Mouse (Mus musculus): ENCODE measurements around the gene Mgat5b. TPM values are rescaled to one million over a fixed set of nuclear protein-coding genes. Genes with fewer than 3 reads are reported as not detected.

Mgat5b gene
- polyA plus RNA-seq, 1 experiment, result 6.4 TPM

DNA sequence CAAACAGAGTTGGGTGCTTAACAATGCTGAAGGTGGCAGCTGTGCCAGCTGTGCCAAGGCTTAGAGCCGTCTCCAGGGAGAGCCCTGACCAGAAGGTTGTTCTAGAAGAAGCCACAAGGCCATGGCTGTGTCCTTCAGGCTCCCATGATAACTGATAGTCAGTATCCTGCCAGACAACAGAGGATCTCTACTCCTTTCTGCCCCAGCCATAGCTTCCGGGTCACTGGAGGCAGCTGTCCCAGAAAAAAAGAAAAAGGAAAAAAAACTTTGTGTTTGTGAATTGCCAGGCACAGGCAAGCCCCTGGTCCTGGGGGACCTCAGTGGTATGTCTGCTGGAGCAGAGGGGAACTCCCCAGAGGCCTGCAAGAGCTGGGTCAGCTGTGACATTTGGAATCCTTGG is 47.3 kb downstream of the Mgat5b start:
- Histone ChIP-seq H3K4me1 (replicated peaks; ENCODE audit: control insufficient read depth, insufficient read depth, low read length) (no peaks in the 10 kb centered on the region), H3K36me3 (ENCODE audit: control insufficient read depth, insufficient read depth, low read length) (no peaks in the 10 kb centered on the region), H3K27me3 (ENCODE audit: control insufficient read depth, insufficient read depth, low read length) (no peaks in the 10 kb centered on the region), H3K4me3 (ENCODE audit: control insufficient read depth, insufficient read depth, low read length) (no peak overlapping the region), H3K27ac (ENCODE audit: control insufficient read depth, insufficient read depth, low read length) (no peak overlapping the region)
- no peak for DNase-seq
- TF ChIP-seq CTCF (IDR thresholded peaks at IDR 0.05; ENCODE audit: borderline replicate concordance, control insufficient read depth, extremely low read depth, insufficient read depth, low read length, poor library complexity) (no peak), POLR2A (IDR thresholded peaks at IDR 0.05; ENCODE audit: control insufficient read depth, extremely low read depth, insufficient read depth, low read length, poor library complexity) (no peak)
- WGBS, result 83% methylated on average over 2 of the region's 2 CpGs

DNA sequence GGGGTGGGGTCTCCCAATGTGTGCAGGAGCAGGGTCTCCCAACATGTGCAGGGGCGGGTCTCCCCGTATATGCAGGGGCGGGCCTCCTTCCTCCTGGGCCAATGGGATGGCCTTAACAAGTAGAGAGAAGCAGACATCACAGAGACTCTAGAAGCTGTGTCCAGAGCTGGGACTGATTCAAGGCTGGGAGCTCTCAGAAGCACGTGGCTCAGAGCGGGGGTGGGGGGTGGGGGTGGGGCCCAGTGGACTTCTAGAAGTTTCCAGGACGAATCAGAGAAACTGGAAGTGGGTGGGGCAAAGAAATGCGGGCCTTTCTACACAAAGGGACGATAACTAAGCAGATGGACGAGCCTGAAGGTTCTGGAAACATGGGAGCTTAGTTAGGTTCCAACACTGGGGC is 49.9 kb downstream of the Mgat5b start:
- no peak for DNase-seq
- no peaks in the 10 kb centered on the region for H3K27me3 ChIP-seq (ENCODE audit: control insufficient read depth, insufficient read depth, low read length)
- TF ChIP-seq CTCF (IDR thresholded peaks at IDR 0.05; ENCODE audit: borderline replicate concordance, control insufficient read depth, extremely low read depth, insufficient read depth, low read length, poor library complexity) (no peak), POLR2A (IDR thresholded peaks at IDR 0.05; ENCODE audit: control insufficient read depth, extremely low read depth, insufficient read depth, low read length, poor library complexity) (no peak)
- no peaks in the 10 kb centered on the region for H3K36me3 ChIP-seq (ENCODE audit: control insufficient read depth, insufficient read depth, low read length)
- 74% methylated on average over 9 of the region's 9 CpGs for WGBS
- no peaks in the 10 kb centered on the region; the same call in 1 of the 2 replicates for H3K4me1 ChIP-seq (replicated peaks; ENCODE audit: control insufficient read depth, insufficient read depth, low read length)
- no peak overlapping the region for H3K27ac ChIP-seq (ENCODE audit: control insufficient read depth, insufficient read depth, low read length)
- H3K4me3 ChIP-seq (ENCODE audit: control insufficient read depth, insufficient read depth, low read length), result no peak overlapping the region

DNA sequence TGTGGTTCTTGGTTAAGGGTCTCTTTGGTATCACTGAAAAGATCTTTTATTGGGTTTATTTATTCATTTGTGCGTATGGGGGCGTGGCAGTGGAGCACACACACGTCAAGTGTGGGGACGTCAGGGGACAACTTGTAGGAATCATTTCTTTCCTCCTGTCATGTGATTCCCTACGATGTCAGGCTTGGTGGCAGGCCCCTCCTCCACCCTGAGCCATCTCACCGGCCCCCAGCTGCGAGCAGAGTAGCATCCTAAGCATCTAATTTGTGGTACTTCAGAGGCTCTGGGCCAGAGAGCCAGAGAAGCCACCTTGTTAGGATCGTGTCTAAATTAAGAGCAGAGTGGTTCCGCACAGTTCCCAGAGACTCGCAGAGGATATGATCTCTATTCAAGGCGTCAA is 50.8 kb downstream of the Mgat5b start:
- Histone ChIP-seq H3K27ac (ENCODE audit: control insufficient read depth, insufficient read depth, low read length) (no peak overlapping the region), H3K4me3 (ENCODE audit: control insufficient read depth, insufficient read depth, low read length) (no peak overlapping the region), H3K27me3 (ENCODE audit: control insufficient read depth, insufficient read depth, low read length) (no peaks in the 10 kb centered on the region), H3K4me1 (replicated peaks; ENCODE audit: control insufficient read depth, insufficient read depth, low read length) (no peaks in the 10 kb centered on the region; the same call in 1 of the 2 replicates), H3K36me3 (ENCODE audit: control insufficient read depth, insufficient read depth, low read length) (no peaks in the 10 kb centered on the region)
- WGBS, result 76% methylated on average over 11 of the region's 11 CpGs
- no peak for DNase-seq
- TF ChIP-seq CTCF (IDR thresholded peaks at IDR 0.05; ENCODE audit: borderline replicate concordance, control insufficient read depth, extremely low read depth, insufficient read depth, low read length, poor library complexity), result no peak
- no peak for TF ChIP-seq POLR2A (IDR thresholded peaks at IDR 0.05; ENCODE audit: control insufficient read depth, extremely low read depth, insufficient read depth, low read length, poor library complexity)

DNA sequence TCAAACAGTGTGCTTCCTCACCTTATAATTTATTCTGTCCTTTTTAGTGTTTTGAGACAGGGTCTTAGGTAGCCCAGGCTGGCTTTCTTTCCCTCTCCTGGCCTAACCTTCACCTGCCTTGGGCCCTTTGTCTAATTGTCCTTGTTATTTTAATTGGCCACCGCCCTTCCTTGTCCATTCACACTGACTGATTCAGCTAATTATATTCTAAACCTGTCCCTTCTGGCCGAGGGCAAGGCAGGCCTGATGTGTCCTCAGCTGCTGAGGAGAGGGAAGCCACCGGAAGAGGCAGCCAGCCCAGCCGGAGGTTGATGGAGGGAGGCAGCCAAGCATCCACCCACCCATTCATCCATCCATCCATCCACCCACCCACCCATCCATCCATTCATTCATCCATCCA is 52.2 kb downstream of the Mgat5b start:
- no peak for DNase-seq
- no peak overlapping the region for H3K27ac ChIP-seq (ENCODE audit: control insufficient read depth, insufficient read depth, low read length)
- TF ChIP-seq CTCF (IDR thresholded peaks at IDR 0.05; ENCODE audit: borderline replicate concordance, control insufficient read depth, extremely low read depth, insufficient read depth, low read length, poor library complexity) (no peak), POLR2A (IDR thresholded peaks at IDR 0.05; ENCODE audit: control insufficient read depth, extremely low read depth, insufficient read depth, low read length, poor library complexity) (no peak)
- H3K27me3 ChIP-seq (ENCODE audit: control insufficient read depth, insufficient read depth, low read length), result no peaks in the 10 kb centered on the region
- H3K4me1 ChIP-seq (replicated peaks; ENCODE audit: control insufficient read depth, insufficient read depth, low read length), result no peaks in the 10 kb centered on the region; the same call in 1 of the 2 replicates
- H3K36me3 ChIP-seq (ENCODE audit: control insufficient read depth, insufficient read depth, low read length), result no peaks in the 10 kb centered on the region
- no peak overlapping the region for H3K4me3 ChIP-seq (ENCODE audit: control insufficient read depth, insufficient read depth, low read length)
- 85% methylated on average over 4 of the region's 4 CpGs for WGBS

DNA sequence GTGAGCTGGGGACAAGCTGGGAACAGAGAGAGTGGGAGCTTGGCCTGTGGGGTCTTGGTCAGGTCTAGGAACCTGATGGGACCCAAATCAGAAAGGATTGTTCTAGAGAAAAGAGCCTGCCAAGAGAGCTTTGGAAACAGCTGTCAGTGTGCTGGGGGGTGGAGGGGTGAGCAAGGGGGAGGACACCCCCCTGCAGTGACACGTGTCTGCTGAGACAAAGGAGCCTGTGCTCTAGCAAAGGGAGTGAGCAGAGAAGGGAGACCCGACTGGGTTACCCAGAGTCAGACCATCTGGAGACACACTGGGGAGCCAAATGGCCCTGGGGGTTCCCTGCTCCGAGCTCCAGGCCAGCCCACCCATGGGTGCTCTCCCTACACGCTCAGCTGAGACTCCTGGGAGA is 54.2 kb downstream of the Mgat5b start:
- Histone ChIP-seq H3K27ac (ENCODE audit: control insufficient read depth, insufficient read depth, low read length) (no peak overlapping the region), H3K27me3 (ENCODE audit: control insufficient read depth, insufficient read depth, low read length) (no peaks in the 10 kb centered on the region), H3K4me1 (replicated peaks; ENCODE audit: control insufficient read depth, insufficient read depth, low read length) (no peaks in the 10 kb centered on the region; the same call in 1 of the 2 replicates), H3K36me3 (ENCODE audit: control insufficient read depth, insufficient read depth, low read length) (no peaks in the 10 kb centered on the region), H3K4me3 (ENCODE audit: control insufficient read depth, insufficient read depth, low read length) (no peak overlapping the region)
- no peak for DNase-seq
- WGBS, result 50% methylated on average over 4 of the region's 4 CpGs
- no peak for TF ChIP-seq POLR2A (IDR thresholded peaks at IDR 0.05; ENCODE audit: control insufficient read depth, extremely low read depth, insufficient read depth, low read length, poor library complexity)
- TF ChIP-seq CTCF (IDR thresholded peaks at IDR 0.05; ENCODE audit: borderline replicate concordance, control insufficient read depth, extremely low read depth, insufficient read depth, low read length, poor library complexity), result no peak

DNA sequence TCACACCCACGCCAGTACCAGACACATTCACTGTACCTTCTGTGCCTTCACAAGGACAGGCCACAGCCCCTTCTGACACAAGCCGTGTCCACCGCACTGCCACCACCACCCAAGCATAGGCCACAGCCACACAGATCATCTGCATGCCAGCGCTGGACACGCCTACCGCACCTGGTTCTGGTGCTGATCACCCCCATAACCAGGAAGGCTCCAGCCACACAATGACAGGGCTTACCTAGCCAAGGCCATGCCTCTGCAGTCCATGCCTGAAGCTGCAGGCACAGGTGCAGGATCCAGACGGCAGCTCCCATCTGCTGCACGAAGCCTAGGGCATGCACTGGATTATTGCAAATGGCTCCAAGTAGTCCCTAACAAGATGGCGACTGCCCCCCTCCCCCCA is 54.8 kb downstream of the Mgat5b start:
- WGBS, result 96% methylated on average over 9 of the region's 9 CpGs
- H3K36me3 ChIP-seq (ENCODE audit: control insufficient read depth, insufficient read depth, low read length), result no peaks in the 10 kb centered on the region
- TF ChIP-seq POLR2A (IDR thresholded peaks at IDR 0.05; ENCODE audit: control insufficient read depth, extremely low read depth, insufficient read depth, low read length, poor library complexity) (no peak), CTCF (IDR thresholded peaks at IDR 0.05; ENCODE audit: borderline replicate concordance, control insufficient read depth, extremely low read depth, insufficient read depth, low read length, poor library complexity) (no peak)
- DNase-seq, result no peak
- H3K27me3 ChIP-seq (ENCODE audit: control insufficient read depth, insufficient read depth, low read length), result no peaks in the 10 kb centered on the region
- H3K4me3 ChIP-seq (ENCODE audit: control insufficient read depth, insufficient read depth, low read length), result no peak overlapping the region
- H3K27ac ChIP-seq (ENCODE audit: control insufficient read depth, insufficient read depth, low read length), result no peak overlapping the region
- no peaks in the 10 kb centered on the region; the same call in 1 of the 2 replicates for H3K4me1 ChIP-seq (replicated peaks; ENCODE audit: control insufficient read depth, insufficient read depth, low read length)

DNA sequence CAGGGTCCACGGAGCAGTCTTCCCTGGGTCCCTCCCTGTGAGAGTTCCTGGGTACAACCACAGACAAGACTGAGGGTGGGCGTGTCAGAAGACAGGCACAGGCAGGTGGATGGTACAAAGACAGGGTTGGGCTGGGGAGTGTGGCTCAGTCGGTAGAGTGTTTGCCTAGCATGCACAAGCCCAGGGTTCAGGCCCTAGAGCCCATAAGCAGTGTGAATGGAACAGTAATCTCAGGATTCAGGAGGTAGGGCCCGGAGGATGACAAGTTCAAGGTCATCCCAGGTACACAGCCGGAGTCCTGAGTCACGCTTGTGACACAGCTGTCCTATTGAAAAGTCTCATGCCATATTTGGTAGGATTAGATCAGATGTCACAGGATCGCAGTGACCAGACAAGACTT is 55.7 kb downstream of the Mgat5b start:
- no peak for DNase-seq
- Histone ChIP-seq H3K4me3 (ENCODE audit: control insufficient read depth, insufficient read depth, low read length) (no peak overlapping the region), H3K36me3 (ENCODE audit: control insufficient read depth, insufficient read depth, low read length) (no peaks in the 10 kb centered on the region), H3K27ac (ENCODE audit: control insufficient read depth, insufficient read depth, low read length) (no peak overlapping the region), H3K4me1 (replicated peaks; ENCODE audit: control insufficient read depth, insufficient read depth, low read length) (no peaks in the 10 kb centered on the region; the same call in 1 of the 2 replicates), H3K27me3 (ENCODE audit: control insufficient read depth, insufficient read depth, low read length) (no peaks in the 10 kb centered on the region)
- no peak for TF ChIP-seq POLR2A (IDR thresholded peaks at IDR 0.05; ENCODE audit: control insufficient read depth, extremely low read depth, insufficient read depth, low read length, poor library complexity)
- no peak for TF ChIP-seq CTCF (IDR thresholded peaks at IDR 0.05; ENCODE audit: borderline replicate concordance, control insufficient read depth, extremely low read depth, insufficient read depth, low read length, poor library complexity)
- 86% methylated on average over 7 of the region's 7 CpGs for WGBS
